Mouse (Mus musculus): ENCODE results near the gene E130114P18Rik.

Gene E130114P18Rik

GRCm38 (mm10) chr4:97648825-97649625 lies 128.9 kb downstream of the E130114P18Rik start:
- DNase-seq (ENCODE audit: low spot score), result no peak

GRCm38 (mm10) chr4:97648436-97648707 lies 129.5 kb downstream of the E130114P18Rik start:
- no peak for DNase-seq (ENCODE audit: low spot score)

GRCm38 (mm10) chr4:97647700-97648435 lies 130.0 kb downstream of the E130114P18Rik start:
- DNase-seq (ENCODE audit: low spot score), result no peak

GRCm38 (mm10) chr4:97647236-97647635 lies 130.6 kb downstream of the E130114P18Rik start:
- DNase-seq (ENCODE audit: low spot score), result no peak

- no peak for DNase-seq (ENCODE audit: low spot score)
Measured at GRCm38 (mm10) chr4:97640385-97640784, 137.5 kb downstream of the E130114P18Rik start.

- DNase-seq (ENCODE audit: low spot score), result no peak
Measured at GRCm38 (mm10) chr4:97636569-97636968, 141.3 kb downstream of the E130114P18Rik start.

- DNase-seq (ENCODE audit: low spot score), result no peak
Measured at GRCm38 (mm10) chr4:97635757-97636292, 142.1 kb downstream of the E130114P18Rik start.

- no peak for DNase-seq (ENCODE audit: low spot score)
Measured at GRCm38 (mm10) chr4:97635296-97635755, 142.6 kb downstream of the E130114P18Rik start.

GRCm38 (mm10) chr4:97628881-97629605 lies 148.8 kb downstream of the E130114P18Rik start:
- no peak for DNase-seq (ENCODE audit: low spot score)

- DNase-seq (ENCODE audit: low spot score), result no peak
Measured at GRCm38 (mm10) chr4:97626002-97626720, 151.7 kb downstream of the E130114P18Rik start.

GRCm38 (mm10) chr4:97623165-97623564 lies 154.7 kb downstream of the E130114P18Rik start:
- DNase-seq (ENCODE audit: low spot score), result no peak

GRCm38 (mm10) chr4:97621731-97622130 lies 156.1 kb downstream of the E130114P18Rik start:
- DNase-seq (ENCODE audit: low spot score), result no peak

- DNase-seq (ENCODE audit: low spot score), result no peak
Measured at GRCm38 (mm10) chr4:97620409-97620808, 157.5 kb downstream of the E130114P18Rik start.

GRCm38 (mm10) chr4:97618668-97619373 lies 159.1 kb downstream of the E130114P18Rik start:
- peak; percentile 23 for DNase-seq (ENCODE audit: low spot score)

GRCm38 (mm10) chr4:97615031-97615430 lies 162.8 kb downstream of the E130114P18Rik start:
- DNase-seq (ENCODE audit: low spot score), result no peak

GRCm38 (mm10) chr4:97611251-97611847 lies 166.5 kb downstream of the E130114P18Rik start:
- no peak for DNase-seq (ENCODE audit: low spot score)

GRCm38 (mm10) chr4:97609831-97610727 lies 167.8 kb downstream of the E130114P18Rik start:
- no peak for DNase-seq (ENCODE audit: low spot score)

- DNase-seq (ENCODE audit: low spot score), result no peak
Measured at GRCm38 (mm10) chr4:97609329-97609728, 168.5 kb downstream of the E130114P18Rik start.

- no peak for DNase-seq (ENCODE audit: low spot score)
Measured at GRCm38 (mm10) chr4:97608728-97609127, 169.2 kb downstream of the E130114P18Rik start.

- DNase-seq (ENCODE audit: low spot score), result no peak
Measured at GRCm38 (mm10) chr4:97608134-97608533, 169.7 kb downstream of the E130114P18Rik start.
